Mouse (Mus musculus) small intestine, adult 2 months (tissue): ENCODE results near the gene Bace2.

Experiments used
- CTCF ChIP-seq: fragments of 200-500 bp; IDR thresholded peaks from 2 replicates; pipeline ENCODE4 v1.5.1; 2012; ENCODE audit warnings: low read depth, mild to moderate bottlenecking, control low read depth, inconsistent platforms, low read length, moderate library complexity, mixed read lengths; ENCODE audit not compliant: insufficient replicate concordance, insufficient read length; ENCODE audit errors: extremely low read depth
- POLR2A ChIP-seq: fragments of 200-500 bp; IDR thresholded peaks from 2 replicates; pipeline ENCODE4 v1.6.1; 2012; ENCODE audit warnings: low read depth, mild to moderate bottlenecking, control low read depth, inconsistent platforms, low read length, moderate library complexity

DNA sequence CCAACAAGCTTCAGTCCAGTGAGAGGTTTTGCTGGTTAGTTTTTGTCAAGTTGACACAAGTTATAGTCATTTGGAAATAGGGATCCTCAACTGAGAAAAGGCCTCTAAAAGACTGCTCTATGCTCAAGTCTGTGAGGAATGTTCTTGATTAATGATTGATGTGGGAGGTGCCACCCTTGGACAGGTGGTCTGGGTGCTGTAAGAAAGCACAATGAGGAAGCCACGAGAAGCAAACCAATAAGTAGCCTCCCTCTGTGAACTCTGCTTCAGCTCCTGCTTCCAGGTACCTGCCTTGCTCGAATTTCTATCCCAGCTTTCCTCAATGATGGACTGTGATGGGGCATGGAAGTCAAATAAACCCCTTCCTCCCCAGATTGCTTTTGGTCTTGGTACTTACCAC lies 9.6 kb downstream of the Bace2 start:
- TF ChIP-seq POLR2A (no peak), CTCF (no peak)
